Mouse (Mus musculus) MEL (cell line): ENCODE results near the gene Ppp2r5e. TPM values are rescaled to one million over a fixed set of nuclear protein-coding genes. Genes with fewer than 3 reads are reported as not detected.

Source experiments
- DNase-seq: peaks from one replicate; pipeline ENCODE4 v3.0.0; 2011; ENCODE audit warnings: low read depth, low spot score
- H3K27ac ChIP-seq: 2 replicates; pipeline ENCODE4 v1.5.1; 2012; ENCODE audit warnings: low read depth, mild to moderate bottlenecking, control low read depth, low read length, moderate library complexity; ENCODE audit not compliant: control insufficient read depth
- H3K27me3 ChIP-seq, 2 experiments: fragments of 150-350 bp in 1 of 2; sonication (generic) in 1 of 2; 2 replicates each; pipeline ENCODE4 v1.6.1; 2012; ENCODE audit warnings: low read length in 2 of 2, mild to moderate bottlenecking in 2 of 2, improper control_type of control experiment in 1 of 2, moderate library complexity in 1 of 2; ENCODE audit not compliant: insufficient read depth in 2 of 2, control insufficient read depth in 1 of 2
- H3K36me3 ChIP-seq, 2 experiments: 2 replicates each; pipeline ENCODE4 v1.6.1; 2012 to 2014; ENCODE audit warnings: low read length in 2 of 2, improper control_type of control experiment in 1 of 2, inconsistent platforms in 1 of 2, mild to moderate bottlenecking in 1 of 2; ENCODE audit not compliant: insufficient read depth in 2 of 2, control insufficient read depth in 1 of 2
- H3K4me1 ChIP-seq, 2 experiments: fragments of 150-350 bp in 1 of 2; sonication (generic) in 1 of 2; 2 replicates each; pipeline ENCODE4 v1.6.1; 2012; ENCODE audit warnings: low read length in 2 of 2, improper control_type of control experiment in 1 of 2, mild to moderate bottlenecking in 1 of 2; ENCODE audit not compliant: insufficient read depth in 2 of 2, control insufficient read depth in 1 of 2
- H3K4me3 ChIP-seq, 2 experiments: fragments of 150-350 bp in 1 of 2; sonication (generic) in 1 of 2; 2 replicates each; pipeline ENCODE4 v1.5.1; 2012; ENCODE audit warnings: low read depth in 2 of 2, low read length in 2 of 2, mild to moderate bottlenecking in 2 of 2, moderate library complexity in 2 of 2, control low read depth in 1 of 2, improper control_type of control experiment in 1 of 2; ENCODE audit not compliant: control insufficient read depth in 1 of 2, insufficient read depth in 1 of 2
- H3K79me2 ChIP-seq: 2 replicates; pipeline ENCODE4 v1.6.1; 2012; ENCODE audit warnings: mild to moderate bottlenecking, low read length, moderate library complexity; ENCODE audit not compliant: control insufficient read depth, poor library complexity, insufficient read depth
- H3K9ac ChIP-seq: 2 replicates; pipeline ENCODE4 v1.6.1; 2012; ENCODE audit warnings: low read depth, mild to moderate bottlenecking, control low read depth, low read length, moderate library complexity; ENCODE audit not compliant: control insufficient read depth, poor library complexity, severe bottlenecking
- H3K9me3 ChIP-seq: fragments of 150-350 bp; sonication (generic); replicated peaks from 2 replicates; pipeline ENCODE4 v1.6.1; 2012; ENCODE audit warnings: mild to moderate bottlenecking, low read length, improper control_type of control experiment, moderate library complexity; ENCODE audit not compliant: insufficient read depth
- CHD1 ChIP-seq: IDR thresholded peaks from 2 replicates; pipeline ENCODE4 v1.6.1; 2012; ENCODE audit warnings: low read depth, mild to moderate bottlenecking, inconsistent platforms, low read length, improper control_type of control experiment
- E2F4 ChIP-seq: IDR thresholded peaks from 2 replicates; pipeline ENCODE4 v1.6.1; 2011; ENCODE audit warnings: low read depth, low read length, improper control_type of control experiment, borderline replicate concordance
- EP300 ChIP-seq, 2 experiments: IDR thresholded peaks; 2 replicates each; pipeline ENCODE4 v1.6.1; 2011; ENCODE audit warnings: improper control_type of control experiment in 2 of 2, low read length in 2 of 2, low read depth in 1 of 2, mild to moderate bottlenecking in 1 of 2
- GABPA ChIP-seq: IDR thresholded peaks from 2 replicates; pipeline ENCODE4 v1.6.1; 2012; ENCODE audit warnings: low read depth, mild to moderate bottlenecking, inconsistent platforms, low read length, improper control_type of control experiment, moderate library complexity
- HCFC1 ChIP-seq: IDR thresholded peaks from 2 replicates; pipeline ENCODE4 v1.6.1; 2012; ENCODE audit warnings: low read depth, mild to moderate bottlenecking, inconsistent platforms, low read length, improper control_type of control experiment, moderate library complexity
- JUND ChIP-seq: IDR thresholded peaks from 2 replicates; pipeline ENCODE4 v1.6.1; 2011; ENCODE audit warnings: low read depth, mild to moderate bottlenecking, improper control_type of control experiment, low read length
- MAX ChIP-seq: IDR thresholded peaks from 2 replicates; pipeline ENCODE4 v1.6.1; 2011; ENCODE audit warnings: low read length, improper control_type of control experiment
- MAZ ChIP-seq: IDR thresholded peaks from 2 replicates; pipeline ENCODE4 v1.6.1; 2012; ENCODE audit warnings: low read depth, mild to moderate bottlenecking, inconsistent platforms, low read length, improper control_type of control experiment
- MXI1 ChIP-seq: IDR thresholded peaks from 2 replicates; pipeline ENCODE4 v1.6.1; 2011; ENCODE audit warnings: mild to moderate bottlenecking, low read depth, low read length, improper control_type of control experiment
- NELFE ChIP-seq: IDR thresholded peaks from 2 replicates; pipeline ENCODE4 v1.6.1; 2011; ENCODE audit warnings: low read depth, low read length, improper control_type of control experiment
- POLR2A ChIP-seq, 2 experiments: IDR thresholded peaks; 2 replicates each; pipeline ENCODE4 v1.6.1; 2011 to 2012; ENCODE audit warnings: low read length in 2 of 2, mild to moderate bottlenecking in 2 of 2, control low read depth in 1 of 2, improper control_type of control experiment in 1 of 2, low read depth in 1 of 2, moderate library complexity in 1 of 2; ENCODE audit not compliant: control insufficient read depth in 1 of 2, insufficient read depth in 1 of 2, poor library complexity in 1 of 2
- POLR2AphosphoS2 ChIP-seq: IDR thresholded peaks from 2 replicates; pipeline ENCODE4 v1.6.1; 2011; ENCODE audit warnings: low read length, improper control_type of control experiment
- POLR2AphosphoS5 ChIP-seq: IDR thresholded peaks from 2 replicates; pipeline ENCODE4 v1.6.1; 2012; ENCODE audit warnings: low read depth, borderline replicate concordance, mild to moderate bottlenecking, inconsistent platforms, low read length, moderate library complexity, mixed read lengths
- SIN3A ChIP-seq: IDR thresholded peaks from 2 replicates; pipeline ENCODE4 v1.6.1; 2012; ENCODE audit warnings: low read length, improper control_type of control experiment, inconsistent platforms
- TBP ChIP-seq: IDR thresholded peaks from 2 replicates; pipeline ENCODE4 v1.8.0; 2011; ENCODE audit warnings: low read depth, low read length, improper control_type of control experiment
- TCF12 ChIP-seq: IDR thresholded peaks from 2 replicates; pipeline ENCODE4 v1.6.1; 2014; ENCODE audit warnings: low read depth, mild to moderate bottlenecking, inconsistent platforms, low read length, improper control_type of control experiment, moderate library complexity
- UBTF ChIP-seq: IDR thresholded peaks from 2 replicates; pipeline ENCODE4 v1.6.1; 2012; ENCODE audit warnings: low read depth, mild to moderate bottlenecking, inconsistent platforms, low read length, improper control_type of control experiment, moderate library complexity, borderline replicate concordance; ENCODE audit not compliant: insufficient read depth
- ZC3H11A ChIP-seq: IDR thresholded peaks from 2 replicates; pipeline ENCODE4 v1.6.1; 2012; ENCODE audit warnings: low read depth, mild to moderate bottlenecking, inconsistent platforms, low read length, improper control_type of control experiment
- ZMIZ1 ChIP-seq: IDR thresholded peaks from 2 replicates; pipeline ENCODE4 v1.6.1; 2012; ENCODE audit warnings: low read depth, mild to moderate bottlenecking, inconsistent platforms, low read length, improper control_type of control experiment, moderate library complexity
- ZNF384 ChIP-seq: IDR thresholded peaks from 2 replicates; pipeline ENCODE4 v1.6.1; 2012; ENCODE audit warnings: low read depth, mild to moderate bottlenecking, inconsistent platforms, low read length, improper control_type of control experiment
- polyA plus RNA-seq, 2 experiments: library from polyadenylated mRNA; stranded (reverse) in 1 of 2; unstranded in 1 of 2; fragments of >175 nt in 1 of 2; fragments of >200 nt in 1 of 2; gene quantifications; 2 replicates each; pipeline versions ENCODE4 v1.2.1 to v1.2.4; 2012; ENCODE audit warnings: low replicate concordance in 2 of 2, low read depth in 1 of 2; ENCODE audit not compliant: insufficient read length in 2 of 2, insufficient read depth in 1 of 2, missing spikeins in 1 of 2
- total RNA-seq: library from RNA; depleted of rRNA; stranded (reverse); fragments of 300-350 nt; gene quantifications from 2 replicates; pipeline ENCODE4 v1.2.3, GENCODE M21; 2012

Ppp2r5e gene
- total and polyA plus RNA-seq, 3 experiments: 9.0 to 200 (median 21.3) TPM

DNA sequence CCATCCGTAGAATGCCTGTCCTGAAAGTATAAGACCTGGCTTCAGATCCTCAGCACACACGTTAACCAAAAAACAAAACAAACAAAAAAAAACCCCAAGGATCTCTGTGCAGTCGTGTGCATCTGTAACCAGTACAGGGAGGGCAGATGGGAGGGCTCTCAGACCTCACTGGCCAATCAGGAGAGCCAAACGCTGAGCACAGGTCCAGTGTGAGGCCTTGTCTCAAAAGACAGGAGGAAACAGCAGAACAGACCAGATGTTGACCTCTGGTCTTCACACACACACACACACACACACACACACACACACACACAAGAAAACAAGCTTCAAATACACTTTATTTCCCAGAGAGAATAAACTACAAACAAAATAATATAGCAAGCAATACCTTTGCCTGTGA is 3.4 kb upstream of the Ppp2r5e start:
- Histone ChIP-seq H3K4me3 (peak overlapping the region; percentile 29 to 46), H3K4me1 (peaks cover 5 to 6% of the 10 kb centered on the region in 2 experiments; a peak in 2 of 4 replicates), H3K9me3 (no peaks in the 10 kb centered on the region), H3K36me3 (peaks cover 0 to 9% of the 10 kb centered on the region in 2 experiments; a peak in 2 of 4 replicates), H3K79me2 (peaks cover 17% of the 10 kb centered on the region), H3K27ac (no peak overlapping the region), H3K9ac (peak overlapping the region; percentile 13), H3K27me3 (no peaks in the 10 kb centered on the region)
- TF ChIP-seq JUND: no peak
- TF ChIP-seq HCFC1: 0 out of 2 replicates have a peak, but pooled peaks have one; percentile 21
- peak; percentile 51; the same call in 1 of the 2 replicates for TF ChIP-seq TBP
- TF ChIP-seq POLR2A (IDR thresholded peaks at IDR 0.05; ENCODE audit: control insufficient read depth in 1 of 2, insufficient read depth in 1 of 2, low read depth in 1 of 2, low read length in 2 of 2, poor library complexity in 1 of 2): peak in 1 of 2 experiments; percentile 51; a peak in 2 of 4 replicates
- peak; percentile 49 for TF ChIP-seq MXI1
- 0 out of 2 replicates have a peak, but pooled peaks have one; percentile 35 for TF ChIP-seq NELFE
- TF ChIP-seq ZMIZ1: no peak
- TF ChIP-seq GABPA: no peak
- 0 out of 2 replicates have a peak, but pooled peaks have one; percentile 33 for TF ChIP-seq TCF12
- TF ChIP-seq SIN3A: peak; percentile 30; the same call in 1 of the 2 replicates
- no peak for TF ChIP-seq MAX
- no peak for TF ChIP-seq CHD1
- TF ChIP-seq ZNF384: peak; percentile 72
- peak; percentile 84 for DNase-seq

DNA sequence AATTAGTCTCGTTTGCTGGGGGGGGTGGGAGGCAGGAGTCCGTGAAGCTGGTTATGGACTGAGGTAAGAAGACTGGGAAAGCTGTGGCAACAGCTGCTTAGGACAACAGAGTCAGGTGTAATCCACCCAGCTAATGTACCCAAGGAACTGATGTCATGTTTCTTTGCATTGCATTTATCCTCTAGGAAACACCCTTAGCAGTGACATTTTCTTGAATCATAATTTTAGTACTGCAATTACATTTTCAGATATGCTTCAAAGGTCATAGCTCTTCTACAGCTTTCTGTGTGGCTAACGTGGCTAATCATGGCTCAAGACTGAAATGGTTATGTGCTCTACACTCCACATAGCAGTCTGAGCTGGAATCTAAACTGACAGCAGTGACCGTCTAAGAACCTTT is 2.9 kb upstream of the Ppp2r5e start:
- DNase-seq: no peak
- Histone ChIP-seq H3K9me3 (no peaks in the 10 kb centered on the region), H3K27ac (no peak overlapping the region), H3K27me3 (no peaks in the 10 kb centered on the region), H3K9ac (peak overlapping the region; percentile 11), H3K79me2 (peaks cover 21% of the 10 kb centered on the region), H3K4me3 (peak overlapping the region; percentile 29 to 46), H3K36me3 (peaks cover 0 to 14% of the 10 kb centered on the region in 2 experiments; a peak in 2 of 4 replicates), H3K4me1 (peaks cover 9 to 10% of the 10 kb centered on the region in 2 experiments; a peak in 3 of 4 replicates)
- no peak for TF ChIP-seq UBTF
- TF ChIP-seq POLR2AphosphoS5: no peak
- TF ChIP-seq MAX: no peak
- TF ChIP-seq E2F4: no peak
- no peak for TF ChIP-seq ZMIZ1
- TF ChIP-seq ZC3H11A: no peak
- no peak for TF ChIP-seq EP300 (IDR thresholded peaks at IDR 0.05; ENCODE audit: low read depth in 1 of 2, low read length in 2 of 2)
- no peak for TF ChIP-seq MAZ
- TF ChIP-seq POLR2AphosphoS2: no peak
- TF ChIP-seq GABPA: no peak
